Mouse (Mus musculus) heart, adult 11 months (tissue): ENCODE results near the gene Dlgap1.

Experiments used
- DNase-seq: peaks from one replicate; pipeline ENCODE4 v3.0.0; 2022

Dlgap1 gene

DNA sequence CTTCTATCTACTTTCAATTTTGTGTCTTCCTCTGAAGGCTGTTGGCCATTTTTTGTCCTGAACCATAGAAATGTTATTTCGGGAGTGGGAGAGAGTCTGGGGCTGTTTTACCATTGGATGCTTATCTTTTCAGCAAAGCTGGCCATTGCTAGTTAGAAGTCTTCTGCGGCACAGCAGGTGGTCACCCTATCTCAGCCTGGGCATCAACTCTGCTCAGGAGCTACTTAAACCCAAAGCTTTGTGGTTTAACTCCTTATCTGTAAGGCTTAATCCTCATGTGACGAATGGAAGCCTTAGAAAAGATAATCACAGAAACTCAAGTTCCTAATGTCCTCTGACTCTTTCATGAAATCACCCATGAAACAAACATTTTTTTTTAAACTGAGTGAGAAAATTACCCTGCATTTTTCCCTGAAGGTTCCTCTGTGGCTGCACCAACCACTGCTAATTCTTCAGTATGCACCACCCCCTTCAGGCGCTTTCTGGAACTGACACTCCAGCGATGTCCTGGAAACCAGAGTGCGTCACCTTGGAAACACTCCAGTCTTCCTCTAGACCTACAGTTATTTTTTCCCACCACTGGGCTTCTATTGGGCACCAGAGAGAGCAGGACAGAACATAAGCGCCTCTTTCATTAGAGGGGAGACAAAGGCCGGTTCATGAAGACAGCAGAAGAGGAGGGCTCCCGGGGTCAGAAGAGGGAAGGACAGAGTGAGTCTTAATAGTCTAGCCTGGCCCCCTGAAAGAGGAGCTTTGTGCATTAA lies 664.5 kb downstream of the Dlgap1 start:
- peak; percentile 88 for DNase-seq

DNA sequence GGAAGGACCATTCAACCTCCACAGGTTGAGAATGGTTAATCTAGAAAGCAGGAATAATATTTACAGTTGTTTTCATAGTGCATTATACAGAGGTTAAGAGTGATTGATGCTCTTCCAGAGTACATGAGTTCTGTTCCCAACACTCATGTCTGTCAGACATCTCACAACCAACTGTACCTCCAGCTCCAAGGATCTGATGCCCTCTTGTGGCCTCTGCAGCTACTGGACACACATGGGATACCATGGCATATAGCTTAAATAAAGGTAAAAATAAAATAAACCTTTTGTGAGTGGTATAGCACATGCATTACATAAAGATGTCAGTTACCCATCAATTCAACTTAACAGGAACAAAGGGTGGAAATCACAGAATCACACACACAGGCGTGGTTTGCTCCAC lies 674.3 kb downstream of the Dlgap1 start:
- DNase-seq = peak; percentile 29

DNA sequence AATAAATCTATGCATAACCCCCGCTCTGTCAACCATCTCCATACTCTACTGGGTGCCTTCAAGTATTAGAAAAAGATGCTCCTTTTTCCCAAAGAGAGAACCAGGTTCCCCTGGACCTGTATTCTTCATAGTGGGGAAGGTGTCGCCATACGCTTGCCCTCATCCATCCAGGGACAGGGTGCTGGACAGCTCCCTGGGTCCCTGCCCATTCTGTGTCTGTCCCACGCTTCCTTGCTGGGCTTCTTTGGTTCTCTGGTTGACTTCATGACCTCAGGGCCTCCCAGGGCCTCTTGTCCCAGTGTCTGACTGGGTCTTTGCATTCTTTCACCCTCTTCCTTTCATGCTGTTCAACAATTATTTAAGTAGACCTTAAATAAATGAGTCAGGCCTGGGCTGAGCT lies 677.8 kb downstream of the Dlgap1 start:
- DNase-seq = peak; percentile 82

DNA sequence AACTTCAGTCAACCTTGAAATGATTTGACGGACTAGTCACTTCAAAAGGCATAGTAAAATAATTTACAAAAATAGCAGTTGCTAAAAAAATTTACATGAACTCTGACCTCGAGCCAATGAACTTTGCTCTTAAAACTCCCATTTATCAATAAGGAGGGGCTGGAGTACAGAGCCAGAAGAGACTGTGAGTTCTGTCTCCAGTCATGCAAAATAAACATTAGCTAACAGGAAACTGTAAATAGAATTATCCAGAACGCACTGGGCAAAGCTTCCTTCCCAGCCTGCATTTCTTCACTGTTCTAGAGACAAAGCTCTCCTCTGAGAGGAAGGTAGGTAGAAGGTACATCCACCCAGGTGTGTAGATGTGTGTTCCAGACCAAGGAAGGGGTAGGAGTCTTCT lies 692.5 kb downstream of the Dlgap1 start:
- no peak for DNase-seq

GRCm38 (mm10) chr17:70663992-70664391 lies 695.1 kb downstream of the Dlgap1 start:
- no peak for DNase-seq

DNA sequence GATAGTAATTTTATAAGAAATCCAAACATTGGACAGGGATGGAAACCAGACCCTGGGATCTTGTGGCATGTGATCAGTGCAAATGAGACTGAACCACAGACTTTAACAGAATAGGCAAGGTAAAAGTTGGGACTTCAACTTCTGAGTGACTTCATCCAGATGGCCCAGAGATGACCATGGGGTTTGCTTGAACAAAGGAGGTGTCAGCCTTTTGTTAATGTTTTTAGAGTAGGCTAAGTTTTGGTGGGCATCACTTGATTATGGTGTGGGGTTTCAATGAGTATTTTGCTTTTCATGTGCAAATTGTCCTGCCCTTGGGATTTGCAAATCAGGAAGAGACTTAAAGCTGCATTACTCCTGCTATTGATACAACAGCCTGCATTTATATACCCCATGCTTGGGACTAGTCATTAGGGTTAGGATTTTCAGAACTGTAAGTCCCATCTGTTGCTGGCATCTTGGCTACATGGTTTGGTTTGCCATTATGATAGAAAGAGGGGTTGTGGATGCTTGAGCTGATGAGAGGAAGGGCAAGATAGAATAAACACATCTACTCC lies 695.7 kb downstream of the Dlgap1 start:
- no peak for DNase-seq

GRCm38 (mm10) chr17:70673985-70674384 lies 705.1 kb downstream of the Dlgap1 start:
- peak; percentile 79 for DNase-seq

- DNase-seq = peak; percentile 53
Measured at GRCm38 (mm10) chr17:70676522-70676921, 707.6 kb downstream of the Dlgap1 start.

GRCm38 (mm10) chr17:70683561-70684167 lies 714.8 kb downstream of the Dlgap1 start:
- DNase-seq = peak; percentile 94

GRCm38 (mm10) chr17:70690174-70690573 lies 721.3 kb downstream of the Dlgap1 start:
- DNase-seq = no peak

- DNase-seq = no peak
Measured at GRCm38 (mm10) chr17:70690598-70690997, 721.7 kb downstream of the Dlgap1 start.

GRCm38 (mm10) chr17:70706976-70707818 lies 738.3 kb downstream of the Dlgap1 start:
- DNase-seq = peak; percentile 95

DNA sequence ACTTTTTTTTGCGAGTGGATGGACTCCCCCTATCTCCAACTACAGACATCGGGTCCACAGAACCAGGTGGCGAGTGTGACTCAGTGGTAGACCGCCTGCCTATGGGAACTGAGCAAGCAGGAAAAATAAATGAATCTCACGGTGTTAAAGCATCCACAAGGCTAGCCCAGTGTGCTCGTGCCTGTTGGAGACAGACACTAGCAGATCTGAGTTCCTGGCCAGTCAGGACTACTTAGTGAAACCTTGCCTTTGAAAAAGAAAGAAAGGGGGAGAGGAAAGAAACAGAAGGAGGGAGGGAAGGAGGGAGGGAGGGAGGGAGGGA lies 738.9 kb downstream of the Dlgap1 start:
- no peak for DNase-seq

GRCm38 (mm10) chr17:70709545-70709944 lies 740.7 kb downstream of the Dlgap1 start:
- no peak for DNase-seq

DNA sequence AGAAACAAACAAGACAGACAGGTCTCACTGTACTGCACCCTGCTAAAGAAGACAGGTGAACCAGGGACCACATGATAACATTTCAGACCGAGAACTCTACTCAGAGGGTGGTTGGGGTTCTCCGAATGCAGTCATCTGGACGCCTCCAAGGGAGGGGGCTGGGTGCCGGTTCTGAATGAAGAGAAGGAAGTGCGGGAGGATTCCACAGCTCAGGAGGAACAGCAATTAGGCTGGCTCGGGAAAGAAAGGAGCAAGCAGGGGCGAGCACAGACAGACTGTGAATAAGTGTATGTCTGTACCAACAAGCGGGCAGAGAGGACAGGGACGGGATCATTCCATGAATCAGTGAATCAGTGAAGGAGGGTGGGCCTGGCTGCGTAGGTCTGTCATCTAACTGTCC lies 744.6 kb downstream of the Dlgap1 start:
- no peak for DNase-seq

GRCm38 (mm10) chr17:70719684-70720324 lies 750.9 kb downstream of the Dlgap1 start:
- peak; percentile 92 for DNase-seq

DNA sequence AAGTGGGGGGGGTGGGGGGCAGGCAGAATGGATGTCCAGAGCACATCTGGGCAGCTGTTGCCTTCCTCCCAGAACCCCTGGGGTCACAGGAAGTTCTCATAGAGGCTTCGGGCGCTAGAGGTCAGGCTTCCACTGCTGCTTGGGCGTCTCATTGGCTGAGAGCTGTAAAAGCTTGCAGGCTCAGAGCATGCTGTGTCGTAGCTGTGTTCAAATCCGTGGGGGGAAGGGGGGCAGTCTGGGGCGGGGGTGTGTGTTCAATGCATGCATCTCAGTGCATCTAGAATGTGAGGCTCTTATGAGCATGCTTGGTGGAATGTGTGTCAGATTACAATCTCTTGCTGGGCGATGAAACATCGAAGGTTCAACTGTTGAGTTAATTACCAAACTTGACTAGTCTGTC lies 751.9 kb downstream of the Dlgap1 start:
- DNase-seq = peak; percentile 92

DNA sequence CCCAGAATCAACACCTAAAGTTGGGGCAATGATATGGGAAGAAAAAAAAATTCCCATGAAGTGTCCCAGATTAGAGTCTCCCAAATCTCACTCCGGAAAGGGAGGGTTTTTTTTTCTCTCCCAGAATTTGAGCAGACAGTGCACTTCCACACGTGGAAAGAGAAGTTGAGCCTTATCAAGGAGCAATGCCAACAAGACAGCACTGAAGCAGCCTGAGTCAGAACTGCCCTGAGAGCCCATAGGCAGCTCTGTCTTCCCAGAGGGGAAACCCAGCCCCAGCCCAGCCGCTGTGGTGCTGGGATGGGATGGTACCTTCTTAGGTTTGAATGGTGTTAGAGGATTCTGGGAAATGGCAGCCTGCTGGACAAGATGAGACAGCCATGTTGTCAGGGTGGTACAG lies 753.3 kb downstream of the Dlgap1 start:
- DNase-seq = no peak

GRCm38 (mm10) chr17:70728719-70729281 lies 759.9 kb downstream of the Dlgap1 start:
- peak; percentile 99 for DNase-seq

DNA sequence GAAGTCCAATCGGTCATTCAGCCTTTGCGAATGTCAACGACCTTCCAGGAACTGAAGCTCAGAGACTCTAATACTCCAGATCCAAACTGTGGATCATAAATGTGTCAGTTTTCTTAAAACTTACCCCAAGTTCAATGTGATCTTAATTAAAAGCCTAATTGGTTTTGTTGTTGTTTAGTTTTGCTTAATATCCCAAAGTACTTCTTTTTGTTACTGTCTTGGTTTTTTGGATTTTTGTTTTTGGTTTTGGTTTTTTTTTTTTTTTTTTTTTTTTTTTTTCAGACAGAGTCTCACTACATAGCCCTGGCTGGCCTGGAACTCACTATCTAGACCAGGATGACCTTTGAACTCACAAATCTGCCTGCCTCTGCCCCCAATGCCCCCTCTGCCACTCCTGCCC lies 765.9 kb downstream of the Dlgap1 start:
- no peak for DNase-seq

GRCm38 (mm10) chr17:70735396-70735795 lies 766.5 kb downstream of the Dlgap1 start:
- DNase-seq = no peak

DNA sequence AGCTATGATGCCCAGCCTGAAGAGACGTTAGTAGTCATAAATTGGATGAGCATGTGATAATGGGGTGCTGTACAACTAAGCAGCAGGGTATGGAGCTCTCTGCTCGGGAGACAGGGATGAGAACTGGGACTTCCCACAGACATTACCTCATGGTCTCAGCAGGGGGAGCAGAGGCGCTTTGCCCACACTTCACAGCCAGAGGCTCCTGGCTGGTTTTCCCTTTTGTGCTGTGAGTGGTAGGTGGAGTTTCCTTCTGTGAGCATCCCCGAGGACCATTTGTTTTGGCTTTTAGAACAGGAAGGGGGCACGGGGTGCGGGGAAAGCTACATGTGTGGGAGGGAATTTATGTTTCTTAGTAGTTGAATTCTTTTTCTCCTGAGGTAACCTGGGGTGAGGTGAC lies 768.6 kb downstream of the Dlgap1 start:
- peak; percentile 99 for DNase-seq
